ENCODE assay signal across 20 mouse cellular contexts in the genomic region with DNA sequence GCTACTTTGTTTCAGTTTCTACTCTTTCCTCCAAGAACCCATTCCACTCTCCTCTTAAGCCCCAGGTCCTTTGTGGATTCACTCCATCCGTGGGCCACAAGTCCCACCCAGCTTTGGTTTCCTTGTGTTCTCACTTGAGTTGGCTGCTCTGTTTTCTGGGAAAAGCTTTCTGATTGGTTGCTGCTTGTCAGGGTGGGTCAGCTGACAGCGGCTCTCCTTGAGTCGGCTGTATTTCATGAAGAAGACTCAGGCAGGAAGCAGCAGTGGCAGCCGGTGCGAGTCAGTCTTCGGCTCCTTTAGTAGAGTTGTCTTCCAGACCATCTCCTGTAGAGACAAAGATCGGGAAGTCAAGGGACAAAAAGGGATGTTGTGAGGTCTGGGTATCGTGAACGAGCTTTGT.
"Had no signal": no experiment of that assay in that cellular context is flagged by ENCODE, and none has a peak within 500 bp of the region (broad histone marks: within the 10 kb centered on the region; RNA-seq: fewer than 3 reads in every experiment).

No protein-coding gene starts in this region.

- H3K4me1 ChIP-seq: kidney, embryonic 15.5 days; liver, embryonic 13.5 days; neural tube, embryonic 12.5 days; neural tube, embryonic 15.5 days had no signal

- H3K4me2 ChIP-seq: kidney, embryonic 15.5 days; limb, embryonic 13.5 days; liver, embryonic 13.5 days; midbrain, embryonic 11.5 days; neural tube, embryonic 12.5 days; neural tube, embryonic 15.5 days had no signal

- H3K27ac ChIP-seq: kidney, embryonic 15.5 days; layer of hippocampus, adult 2 months; limb, embryonic 10.5 days; limb, embryonic 13.5 days; liver, embryonic 13.5 days; neural tube, embryonic 12.5 days; neural tube, embryonic 15.5 days had no signal

- H3K4me3 ChIP-seq: kidney, embryonic 15.5 days; layer of hippocampus, adult 2 months; limb, embryonic 10.5 days; limb, embryonic 13.5 days; liver, embryonic 13.5 days; neural tube, embryonic 12.5 days; neural tube, embryonic 15.5 days had no signal

- H3K9ac ChIP-seq: kidney, embryonic 15.5 days; limb, embryonic 13.5 days; liver, embryonic 13.5 days; neural tube, embryonic 12.5 days; neural tube, embryonic 15.5 days had no signal

- H3K27me3 ChIP-seq: kidney, embryonic 15.5 days; limb, embryonic 13.5 days; liver, embryonic 13.5 days; neural tube, embryonic 12.5 days; neural tube, embryonic 15.5 days had no signal

- H3K9me3 ChIP-seq: kidney, embryonic 15.5 days; limb, embryonic 10.5 days; limb, embryonic 13.5 days; liver, embryonic 13.5 days; neural tube, embryonic 12.5 days; neural tube, embryonic 15.5 days had no signal

- DNase-seq: kidney, adult 11 months; kidney, adult 8-10 months; layer of hippocampus, adult 9-11 months; liver, embryonic 13.5 days; lung, adult 2 months; lung, postnatal 14 days; lung, postnatal 4 days; midbrain, embryonic 14.5 days; right cerebral cortex, adult 18-20 months; right cerebral cortex, postnatal 25 days; spleen, adult 18-20 months; thymus, adult 18-20 months; thymus, postnatal 14 days had no signal

- H3K36me3 ChIP-seq: kidney, embryonic 15.5 days; limb, embryonic 10.5 days; limb, embryonic 13.5 days; liver, embryonic 13.5 days; neural tube, embryonic 12.5 days; neural tube, embryonic 15.5 days had no signal
